8 mouse cellular contexts compared by ENCODE assay signal in genomic region chr5:137745214-137746171, GRCm38 (mm10). TPM values are rescaled to one million over a fixed set of nuclear protein-coding genes. Genes with fewer than 3 reads are reported as not detected.
A peak's percentile ranks its signal among the peaks of the same experiment; 100 is the strongest.
DNase-seq lines count a peak whose midpoint lies in the region; ATAC-seq lines count a peak whose summit lies in the region.

TSS of gene Tsc22d4 (plus strand) at chr5:137745730.

- H3K4me1 ChIP-seq in embryonic facial prominence, embryonic 11.5 days (ENCODE audit: control insufficient read depth, insufficient read depth, low read length) = peaks cover 8% of the 10 kb centered on the region
- H3K4me1 ChIP-seq in limb, embryonic 11.5 days (ENCODE audit: control insufficient read depth, insufficient read depth, low read length) = peaks cover 27% of the 10 kb centered on the region
- H3K4me1 ChIP-seq in midbrain, embryonic 13.5 days (replicated peaks) = peaks cover 53% of the 10 kb centered on the region

- H3K9ac ChIP-seq in embryonic facial prominence, embryonic 11.5 days (replicated peaks; ENCODE audit: low read length) = peak within 1 kb of the TSS; percentile 79
- peak within 1 kb of the TSS; percentile 72 for H3K9ac ChIP-seq in limb, embryonic 11.5 days (ENCODE audit: low read length)
- peak within 1 kb of the TSS; percentile 83 for H3K9ac ChIP-seq in midbrain, embryonic 13.5 days (replicated peaks)

- peak; percentile 95 for DNase-seq in 3T3-L1 (ENCODE audit: low read depth, low spot score)
- DNase-seq in adrenal gland, postnatal 25 days = peak; percentile 92
- peak; percentile 89 for DNase-seq in embryonic facial prominence, embryonic 11.5 days (ENCODE audit: low spot score)
- peak; percentile 95 for DNase-seq in kidney, adult 11 months
- peak; percentile 91 for DNase-seq in limb, embryonic 11.5 days (ENCODE audit: low spot score)
- DNase-seq in spleen, adult 12 weeks (ENCODE audit: low spot score) = peak; percentile 96

- no peaks in the 10 kb centered on the region for H3K27me3 ChIP-seq in embryonic facial prominence, embryonic 11.5 days (ENCODE audit: control insufficient read depth, insufficient read depth, low read length)
- H3K27me3 ChIP-seq in limb, embryonic 11.5 days (ENCODE audit: control insufficient read depth, insufficient read depth, low read length) = no peaks in the 10 kb centered on the region
- no peaks in the 10 kb centered on the region for H3K27me3 ChIP-seq in midbrain, embryonic 13.5 days

- H3K27ac ChIP-seq in embryonic facial prominence, embryonic 11.5 days (replicated peaks; ENCODE audit: low read depth, low read length) = peak within 1 kb of the TSS; percentile 87
- H3K27ac ChIP-seq in limb, embryonic 11.5 days (replicated peaks; ENCODE audit: low read depth, low read length) = peak within 1 kb of the TSS; percentile 65
- H3K27ac ChIP-seq in midbrain, embryonic 13.5 days = peak within 1 kb of the TSS; percentile 93

- H3K4me2 ChIP-seq in embryonic facial prominence, embryonic 11.5 days (ENCODE audit: low read depth, low read length) = peak within 1 kb of the TSS; percentile 99
- peak within 1 kb of the TSS; percentile 98 for H3K4me2 ChIP-seq in limb, embryonic 11.5 days (ENCODE audit: low read depth, severe bottlenecking)
- H3K4me2 ChIP-seq in midbrain, embryonic 13.5 days (replicated peaks) = peak within 1 kb of the TSS; percentile 99

- H3K4me3 ChIP-seq in embryonic facial prominence, embryonic 11.5 days (ENCODE audit: low read depth, low read length) = peak within 1 kb of the TSS; percentile 73
- H3K4me3 ChIP-seq in limb, embryonic 11.5 days (ENCODE audit: low read depth, low read length) = peak within 1 kb of the TSS; percentile 66
- H3K4me3 ChIP-seq in midbrain, embryonic 13.5 days (replicated peaks) = peak within 1 kb of the TSS; percentile 65

- H3K36me3 ChIP-seq in embryonic facial prominence, embryonic 11.5 days (replicated peaks; ENCODE audit: control insufficient read depth, insufficient read depth, low read depth, low read length) = no peaks in the 10 kb centered on the region
- no peaks in the 10 kb centered on the region for H3K36me3 ChIP-seq in limb, embryonic 11.5 days (ENCODE audit: control insufficient read depth, insufficient read depth, low read length)
- no peaks in the 10 kb centered on the region for H3K36me3 ChIP-seq in midbrain, embryonic 13.5 days

- peak; percentile 86 for ATAC-seq in embryonic facial prominence, embryonic 11.5 days (replicated peaks; ENCODE audit: insufficient number of reproducible peaks, low FRiP score, low TSS enrichment, low read depth)
- ATAC-seq in granulocyte monocyte progenitor cell, adult 5-6 weeks (replicated peaks; ENCODE audit: poor library complexity, severe bottlenecking) = peak; percentile 54
- peak; percentile 84 for ATAC-seq in limb, embryonic 11.5 days (ENCODE audit: insufficient number of reproducible peaks, low FRiP score, low TSS enrichment, low read depth)
- peak; percentile 83 for ATAC-seq in midbrain, embryonic 13.5 days

- H3K9me3 ChIP-seq in embryonic facial prominence, embryonic 11.5 days (replicated peaks; ENCODE audit: control insufficient read depth, low read length) = no peaks in the 10 kb centered on the region
- no peaks in the 10 kb centered on the region for H3K9me3 ChIP-seq in limb, embryonic 11.5 days (ENCODE audit: control insufficient read depth, low read length)
- no peaks in the 10 kb centered on the region for H3K9me3 ChIP-seq in midbrain, embryonic 13.5 days

- WGBS in embryonic facial prominence, embryonic 11.5 days = 5% methylated on average over 28 of the region's 28 CpGs
- WGBS in limb, embryonic 11.5 days = 5% methylated on average over 28 of the region's 28 CpGs
- WGBS in midbrain, embryonic 13.5 days = 6% methylated on average over 28 of the region's 28 CpGs

RNA-seq across cellular contexts. Expression of gene Tsc22d4, which starts in this region (rescaled TPM):
- 86.0 and 104 TPM in 2 replicates for total RNA-seq in adrenal gland, postnatal 25 days (2021)
- 76.1 and 78.8 TPM in 2 replicates for polyA plus RNA-seq in embryonic facial prominence, embryonic 11.5 days (2014; fragmentation: Nextera tagmentation; extraction: Ambion mirVana)
- 71.5 and 78.5 TPM in 2 replicates for total RNA-seq in granulocyte monocyte progenitor cell, adult 5-6 weeks (2014; fragmentation: Nextera tagmentation)
- total RNA-seq in granulocyte monocyte progenitor cell, adult 5-6 weeks (2017) = 57.5 and 74.8 TPM in 2 replicates
- polyA plus RNA-seq in limb, embryonic 11.5 days (2014; fragmentation: Nextera tagmentation; extraction: Ambion mirVana) = 96.0 and 101 TPM in 2 replicates
- 44.2 and 54.0 TPM in 2 replicates for polyA plus RNA-seq in midbrain, embryonic 13.5 days (2015; fragmentation: Nextera tagmentation; extraction: Ambion mirVana)

Comparison
In these comparisons a context has a peak if more than half of its experiments do, and no peak if none do; other contexts are left out.
1. Peak in every context shown above with its lines: DNase-seq, ATAC-seq, H3K4me3 ChIP-seq and H3K27ac ChIP-seq.